Mouse (Mus musculus): ENCODE measurements around the gene Serpine3. TPM values are rescaled to one million over a fixed set of nuclear protein-coding genes. Genes with fewer than 3 reads are reported as not detected.

Serpine3 gene
- total RNA-seq, 2 experiments from 2014 or later: not detected

DNA sequence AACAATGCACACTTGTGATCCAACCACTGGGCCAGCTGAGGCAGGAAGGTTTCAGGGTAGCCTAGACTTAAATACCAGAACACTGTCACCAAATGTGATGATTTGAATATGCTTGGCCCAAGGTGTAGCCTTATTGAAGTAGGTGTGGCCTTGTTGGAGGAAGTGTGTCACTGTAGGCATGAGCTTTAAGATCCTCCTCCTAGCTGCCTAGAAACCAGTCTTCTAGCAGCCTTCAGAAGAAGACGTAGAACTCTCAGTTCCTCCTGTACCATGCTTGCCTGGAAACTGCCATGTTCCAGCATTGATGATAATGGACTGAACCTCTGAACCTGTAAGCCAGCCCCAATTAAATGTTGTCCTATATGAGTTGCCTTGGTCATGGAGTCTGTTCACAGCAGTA is 72.2 kb downstream of the Serpine3 start:
- ATAC-seq (replicated peaks; ENCODE audit: poor library complexity): no peak

Other genes starting within 250 kb of the Serpine3 start
- not detected in 2 replicates for gene Gucy1b2, start 207.4 kb upstream of the Serpine3 start, total RNA-seq (2015)
- gene Gucy1b2, start 207.4 kb upstream of the Serpine3 start, total RNA-seq (2017): not detected in 2 replicates
- gene Fam124a, start 107.9 kb upstream of the Serpine3 start, total RNA-seq (2015): not detected in 2 replicates
- not detected in 2 replicates for gene Fam124a, start 107.9 kb upstream of the Serpine3 start, total RNA-seq (2017)
- not detected in 2 replicates for gene Gm4131, start 96.7 kb upstream of the Serpine3 start, total RNA-seq (2015)
- not detected in 2 replicates for gene Gm4131, start 96.7 kb upstream of the Serpine3 start, total RNA-seq (2017)
- 55.1 and 62.4 TPM in 2 replicates for gene Ints6, start 97.5 kb downstream of the Serpine3 start, total RNA-seq (2015)
- 77.3 and 85.7 TPM in 2 replicates for gene Ints6, start 97.5 kb downstream of the Serpine3 start, total RNA-seq (2017)
- 18.2 and 19.6 TPM in 2 replicates for gene Wdfy2, start 174.0 kb downstream of the Serpine3 start, total RNA-seq (2015)
- gene Wdfy2, start 174.0 kb downstream of the Serpine3 start, total RNA-seq (2017): 22.1 and 24.2 TPM in 2 replicates

All from megakaryocyte progenitor cell, adult 5-6 weeks (primary cell).